Mouse (Mus musculus) frontal cortex, postnatal 14 days (tissue): Measurements from ENCODE around the gene 5430402E10Rik.
"Not testable (repeated sequence)": the region's sequence is repeated elsewhere in the genome, so short reads cannot be mapped to it uniquely, and the experiment has no call there.

Source experiments
- DNase-seq, 2 experiments: peaks; one replicate each; pipeline ENCODE4 v3.0.0; 2022; ENCODE audit warnings: low spot score in 2 of 2

The 5430402E10Rik gene

DNA sequence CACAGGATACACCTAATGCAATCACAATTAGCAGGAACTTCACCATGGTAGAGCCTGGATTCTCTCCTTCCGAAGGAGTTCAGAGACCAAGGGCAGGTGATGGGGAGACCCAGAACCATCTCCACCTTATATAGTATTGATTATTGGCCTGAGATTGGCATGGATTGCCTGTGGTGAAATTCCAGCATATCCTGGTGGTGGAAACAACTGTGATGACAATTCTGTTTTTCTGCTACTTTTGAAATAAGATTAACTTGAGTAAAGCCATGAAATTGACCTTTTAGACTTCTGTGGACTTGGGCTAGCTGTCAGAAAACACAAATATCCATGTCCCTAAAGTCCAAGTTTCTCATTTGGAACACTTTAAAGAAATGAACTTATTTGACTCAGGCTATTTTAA, at the start of gene 5430402E10Rik:
TSS of gene 5430402E10Rik (minus strand) at position 101 of the 400 bp plus-strand sequence.
- DNase-seq: not testable (repeated sequence)

DNA sequence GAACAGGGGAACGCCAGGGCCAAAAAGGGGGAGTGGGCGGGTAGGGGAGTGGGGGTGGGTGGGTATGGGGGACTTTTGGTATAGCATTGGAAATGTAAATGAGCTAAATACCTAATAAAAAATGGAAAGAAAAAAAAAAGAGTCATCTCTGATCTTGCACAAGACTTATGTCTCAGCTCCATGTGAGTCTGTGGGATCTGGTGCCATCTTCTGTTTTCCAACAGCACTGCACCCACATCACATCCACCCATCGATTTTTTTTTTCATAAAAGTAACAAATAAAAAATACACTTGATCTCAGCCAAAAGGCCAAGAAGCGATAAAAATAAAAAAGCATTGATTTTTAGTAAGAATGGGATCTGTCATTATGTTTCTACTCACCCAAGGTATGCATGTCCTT, 44.8 kb downstream of the 5430402E10Rik start:
- DNase-seq: not testable (repeated sequence)
